Mouse (Mus musculus) intestine, embryonic 16.5 days (tissue): ENCODE measurements around the gene Fam196b. TPM values are rescaled to one million over a fixed set of nuclear protein-coding genes. Genes with fewer than 3 reads are reported as not detected.

ENCODE experiments used
- ATAC-seq: fragments of 200-750 bp; cut with Nextera tagmentation; 2 replicates; pipeline ENCODE4 v1.8.0; 2017; ENCODE audit warnings: moderate TSS enrichment, moderate library complexity
- H3K27ac ChIP-seq: fragments of 300-500 bp; sonication (generic); 2 replicates; pipeline ENCODE4 v1.5.1; 2014; ENCODE audit warnings: mild to moderate bottlenecking, low read length
- H3K27me3 ChIP-seq: fragments of 300-500 bp; sonication (generic); replicated peaks from 2 replicates; pipeline ENCODE4 v1.6.1; 2014; ENCODE audit warnings: low read length, control low read depth, mixed read lengths; ENCODE audit not compliant: control insufficient read depth, insufficient read depth
- H3K36me3 ChIP-seq: fragments of 300-500 bp; sonication (generic); 2 replicates; pipeline ENCODE4 v1.6.1; 2014; ENCODE audit warnings: low read length, control low read depth; ENCODE audit not compliant: control insufficient read depth, insufficient read depth
- H3K4me1 ChIP-seq: fragments of 300-500 bp; sonication (generic); 2 replicates; pipeline ENCODE4 v1.6.1; 2014; ENCODE audit warnings: low read length, control low read depth, mixed read lengths; ENCODE audit not compliant: control insufficient read depth, insufficient read depth
- H3K4me2 ChIP-seq: fragments of 300-500 bp; sonication (generic); 2 replicates; pipeline ENCODE4 v1.6.1; 2014; ENCODE audit warnings: low read depth, low read length, control low read depth
- H3K4me3 ChIP-seq: fragments of 300-500 bp; sonication (generic); 2 replicates; pipeline ENCODE4 v1.5.1; 2014; ENCODE audit warnings: mild to moderate bottlenecking, low read length
- H3K9ac ChIP-seq: fragments of 300-500 bp; sonication (generic); 2 replicates; pipeline ENCODE4 v1.6.1; 2014; ENCODE audit warnings: low read depth, low read length
- H3K9me3 ChIP-seq: fragments of 300-500 bp; sonication (generic); 2 replicates; pipeline ENCODE4 v1.6.1; 2016; ENCODE audit warnings: low read length, control low read depth; ENCODE audit not compliant: control insufficient read depth
- WGBS: fragments of 180-500 bp; shearing (Covaris S2); extraction: QIAGEN DNeasy Blood & Tissue Kit; methylation state at CpG from one replicate; pipeline ENCODE4 v1.1.7; 2014; 5-methylcytosine and 5-hydroxymethylcytosine counted together
- polyA plus RNA-seq: library from polyadenylated mRNA; unstranded; fragments of >200 nt; fragmentation: Nextera tagmentation; extraction: Ambion mirVana; gene quantifications from 2 replicates; pipeline ENCODE4 v1.2.1, GENCODE M21; 2015

Gene Fam196b
- polyA plus RNA-seq, 1 experiment from 2014 or later = 0.15 TPM

- Histone ChIP-seq H3K36me3 (no peaks in the 10 kb centered on the region), H3K9ac (no peak overlapping the region), H3K4me3 (no peak overlapping the region), H3K4me2 (no peak overlapping the region), H3K27ac (no peak overlapping the region), H3K4me1 (no peaks in the 10 kb centered on the region), H3K9me3 (no peaks in the 10 kb centered on the region), H3K27me3 (no peaks in the 10 kb centered on the region)
- WGBS = 75% methylated on average over 5 of the region's 5 CpGs
- no peak for ATAC-seq
These were observed 16.8 kb upstream of the Fam196b start for GRCm38 (mm10) chr11:34297698-34298378.

- Histone ChIP-seq H3K4me1 (no peaks in the 10 kb centered on the region), H3K4me3 (no peak overlapping the region), H3K4me2 (no peak overlapping the region), H3K9ac (no peak overlapping the region), H3K9me3 (no peaks in the 10 kb centered on the region), H3K36me3 (no peaks in the 10 kb centered on the region), H3K27ac (no peak overlapping the region), H3K27me3 (no peaks in the 10 kb centered on the region)
- 67% methylated on average over 1 of the region's 1 CpGs for WGBS
- ATAC-seq = no peak
These were observed 15.1 kb upstream of the Fam196b start for GRCm38 (mm10) chr11:34299550-34299949.

GRCm38 (mm10) chr11:34300064-34300463, 14.6 kb upstream of the Fam196b start:
- Histone ChIP-seq H3K9me3 (no peaks in the 10 kb centered on the region), H3K4me2 (no peak overlapping the region), H3K4me1 (no peaks in the 10 kb centered on the region), H3K36me3 (no peaks in the 10 kb centered on the region), H3K27ac (no peak overlapping the region), H3K4me3 (no peak overlapping the region), H3K27me3 (no peaks in the 10 kb centered on the region), H3K9ac (no peak overlapping the region)
- WGBS = 92% methylated on average over 7 of the region's 7 CpGs
- ATAC-seq = no peak

DNA sequence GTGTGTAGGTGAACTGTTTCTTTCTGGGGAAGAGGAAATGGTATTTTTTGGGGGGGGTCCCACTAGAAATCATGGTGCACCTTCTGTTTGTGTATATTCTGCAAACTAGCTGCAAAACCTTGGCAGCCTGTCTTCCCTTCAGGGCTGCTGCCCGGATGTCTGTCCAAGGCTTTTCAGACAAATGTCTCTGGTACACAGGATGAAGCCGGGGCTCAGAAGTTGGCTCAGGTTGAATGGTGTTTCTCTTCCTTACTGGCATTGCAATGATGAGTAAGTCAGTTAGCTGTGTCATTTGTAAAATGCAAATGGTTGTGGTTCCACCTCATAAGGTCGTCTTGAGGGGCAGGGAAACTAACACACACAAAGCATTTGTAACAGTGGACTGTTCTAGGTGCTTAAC, 8.4 kb upstream of the Fam196b start:
- Histone ChIP-seq H3K4me3 (no peak overlapping the region), H3K9ac (no peak overlapping the region), H3K36me3 (no peaks in the 10 kb centered on the region), H3K27me3 (no peaks in the 10 kb centered on the region), H3K4me2 (no peak overlapping the region), H3K9me3 (no peaks in the 10 kb centered on the region), H3K4me1 (no peaks in the 10 kb centered on the region), H3K27ac (no peak overlapping the region)
- ATAC-seq = no peak
- 76% methylated on average over 3 of the region's 3 CpGs for WGBS

DNA sequence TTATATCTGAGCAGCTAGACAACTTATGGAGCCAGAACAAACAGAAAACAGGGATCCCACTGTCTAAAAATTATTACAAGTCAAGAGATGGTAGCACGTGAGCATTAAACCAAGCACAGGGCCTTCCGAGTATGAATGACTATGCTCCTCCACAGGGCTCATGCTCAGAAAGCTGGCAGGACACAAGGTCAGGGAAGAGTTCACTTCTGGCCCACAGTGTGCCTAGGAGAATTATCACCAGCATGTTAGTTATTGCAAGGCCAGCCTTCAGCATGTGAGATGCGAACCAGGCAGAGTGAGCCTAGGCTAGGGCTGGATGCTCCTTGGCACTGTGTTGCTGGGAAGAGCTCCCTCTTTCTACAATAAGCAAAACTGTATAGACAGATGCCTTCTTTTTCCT, 5.9 kb upstream of the Fam196b start:
- no peaks in the 10 kb centered on the region for H3K9me3 ChIP-seq
- no peak for ATAC-seq
- H3K27ac ChIP-seq = no peak overlapping the region
- H3K36me3 ChIP-seq = no peaks in the 10 kb centered on the region
- no peak overlapping the region for H3K4me2 ChIP-seq
- H3K4me3 ChIP-seq = no peak overlapping the region
- 82% methylated on average over 3 of the region's 3 CpGs for WGBS
- no peak overlapping the region for H3K9ac ChIP-seq
- no peaks in the 10 kb centered on the region for H3K27me3 ChIP-seq
- H3K4me1 ChIP-seq = no peaks in the 10 kb centered on the region

DNA sequence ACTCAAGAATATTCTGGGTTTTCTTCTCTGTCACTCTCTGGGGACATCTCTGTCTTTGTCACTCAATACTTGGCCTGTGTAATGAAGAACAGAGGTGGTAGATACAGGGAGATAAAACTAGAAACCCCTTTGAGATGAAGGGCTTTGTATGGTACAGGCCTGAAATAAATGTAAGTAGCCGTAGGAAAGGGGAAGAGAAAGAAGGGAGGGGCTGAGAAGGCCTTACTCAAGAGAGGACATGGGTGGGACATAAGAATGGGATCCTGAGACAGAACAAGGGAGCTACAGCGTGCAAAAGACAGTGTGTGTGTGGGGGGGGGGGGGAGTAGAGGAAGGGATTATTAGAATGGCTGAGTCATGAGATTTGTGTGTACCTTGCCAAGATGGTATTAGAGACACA, 5.3 kb upstream of the Fam196b start:
- Histone ChIP-seq H3K27me3 (no peaks in the 10 kb centered on the region), H3K4me1 (no peaks in the 10 kb centered on the region), H3K9me3 (no peaks in the 10 kb centered on the region), H3K27ac (no peak overlapping the region), H3K4me2 (no peak overlapping the region), H3K36me3 (no peaks in the 10 kb centered on the region), H3K9ac (no peak overlapping the region), H3K4me3 (no peak overlapping the region)
- no peak for ATAC-seq
- 72% methylated on average over 2 of the region's 2 CpGs for WGBS

DNA sequence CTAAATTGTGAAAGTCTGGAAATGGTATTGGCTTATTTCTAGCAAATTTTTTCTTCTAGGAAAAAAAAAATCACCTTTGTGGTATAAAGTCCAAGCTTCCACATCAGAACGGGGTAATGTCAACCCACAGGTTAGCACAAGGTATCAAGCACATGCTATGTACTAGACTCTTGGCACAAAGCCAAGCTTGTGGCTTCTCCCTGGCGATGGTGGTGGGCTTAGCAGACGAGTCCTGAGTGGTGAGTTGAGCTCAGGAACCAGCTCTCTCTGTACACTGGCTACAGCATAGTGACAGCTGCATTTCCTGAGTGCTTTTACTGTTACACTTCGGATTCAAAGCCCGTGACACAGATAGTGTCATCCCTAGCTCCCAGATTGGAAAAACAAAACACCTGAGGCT, 2.9 kb upstream of the Fam196b start:
- H3K27ac ChIP-seq = no peak overlapping the region
- H3K27me3 ChIP-seq = no peaks in the 10 kb centered on the region
- 57% methylated on average over 5 of the region's 5 CpGs for WGBS
- H3K9me3 ChIP-seq = no peaks in the 10 kb centered on the region
- H3K9ac ChIP-seq = no peak overlapping the region
- no peaks in the 10 kb centered on the region for H3K36me3 ChIP-seq
- H3K4me2 ChIP-seq = no peak overlapping the region
- H3K4me3 ChIP-seq = no peak overlapping the region
- H3K4me1 ChIP-seq = no peaks in the 10 kb centered on the region
- no peak for ATAC-seq

DNA sequence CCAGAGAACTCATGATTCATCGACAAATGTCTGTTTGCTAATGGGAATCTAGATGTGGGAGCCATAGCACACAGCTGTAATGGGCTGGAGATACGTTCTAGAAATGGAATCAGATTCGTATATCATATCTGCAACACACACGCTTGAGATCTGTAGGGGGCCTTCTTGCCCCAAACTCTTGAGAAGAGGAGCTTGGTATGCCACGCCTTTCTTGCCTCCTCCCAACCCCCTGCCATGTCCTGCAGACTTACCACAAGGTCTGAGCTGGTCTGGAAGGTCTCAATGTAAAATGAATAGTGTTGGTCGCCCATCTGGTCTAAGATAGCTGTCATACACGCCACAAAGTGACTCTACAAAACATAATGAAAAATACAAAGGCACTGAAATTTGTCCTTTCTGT, 2.4 kb upstream of the Fam196b start:
- H3K9me3 ChIP-seq = no peaks in the 10 kb centered on the region
- no peak overlapping the region for H3K4me2 ChIP-seq
- H3K9ac ChIP-seq = no peak overlapping the region
- no peaks in the 10 kb centered on the region for H3K4me1 ChIP-seq
- H3K27ac ChIP-seq = no peak overlapping the region
- no peak overlapping the region for H3K4me3 ChIP-seq
- ATAC-seq = no peak
- no peaks in the 10 kb centered on the region for H3K36me3 ChIP-seq
- 59% methylated on average over 7 of the region's 7 CpGs for WGBS
- H3K27me3 ChIP-seq = no peaks in the 10 kb centered on the region

GRCm38 (mm10) chr11:34315383-34315782, 761 bp downstream of the Fam196b start:
- H3K27me3 ChIP-seq = no peaks in the 10 kb centered on the region
- H3K27ac ChIP-seq = no peak overlapping the region
- H3K4me1 ChIP-seq = no peaks in the 10 kb centered on the region
- ATAC-seq = no peak
- H3K9me3 ChIP-seq = no peaks in the 10 kb centered on the region
- no peak overlapping the region for H3K9ac ChIP-seq
- no peak overlapping the region for H3K4me3 ChIP-seq
- no peaks in the 10 kb centered on the region for H3K36me3 ChIP-seq
- 43% methylated on average over 5 of the region's 5 CpGs for WGBS
- H3K4me2 ChIP-seq = no peak overlapping the region

DNA sequence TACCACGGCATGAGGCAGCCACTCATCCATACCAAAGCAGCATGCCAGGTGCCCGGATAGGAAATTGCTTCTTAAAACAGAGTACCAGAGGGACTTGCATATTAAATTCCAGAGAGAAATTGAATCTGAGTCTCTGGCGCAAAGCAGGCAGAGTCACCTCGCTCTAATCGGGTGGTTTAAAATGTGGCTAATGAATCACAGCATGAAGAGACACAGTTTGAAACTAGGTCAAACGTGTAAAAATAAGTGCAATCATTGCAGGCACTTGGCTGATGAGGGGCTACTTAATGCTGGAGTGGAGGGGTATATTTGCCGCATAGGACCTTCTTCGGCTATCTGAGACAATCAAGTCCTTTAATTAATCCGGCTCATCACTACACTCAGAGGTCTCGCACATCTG, 1.6 kb downstream of the Fam196b start:
- H3K9ac ChIP-seq = no peak overlapping the region
- no peak for ATAC-seq
- no peaks in the 10 kb centered on the region for H3K4me1 ChIP-seq
- 76% methylated on average over 10 of the region's 10 CpGs for WGBS
- no peak overlapping the region for H3K27ac ChIP-seq
- H3K4me2 ChIP-seq = no peak overlapping the region
- H3K4me3 ChIP-seq = no peak overlapping the region
- H3K36me3 ChIP-seq = no peaks in the 10 kb centered on the region
- no peaks in the 10 kb centered on the region for H3K9me3 ChIP-seq
- no peaks in the 10 kb centered on the region for H3K27me3 ChIP-seq
